Mouse (Mus musculus): ENCODE measurements at regions not wholly inside any gene's neighbourhood (a gene's known extent, or its start where the extent isn't known, plus 50 kb on each side); places are given as distances from the start of the nearest gene placed in this dataset.
"Not testable (repeated sequence)": the region's sequence is repeated elsewhere in the genome, so short reads cannot be mapped to it uniquely, and the experiment has no call there.

- DNase-seq (ENCODE audit: low spot score) = no peak
Measured at GRCm38 (mm10) chr1:80969927-80970326, 106.8 kb upstream of the Nyap2 start.

GRCm38 (mm10) chr1:80969194-80969593 lies 107.6 kb upstream of the Nyap2 start:
- no peak for DNase-seq (ENCODE audit: low spot score)

- DNase-seq (ENCODE audit: low spot score) = no peak
Measured at GRCm38 (mm10) chr1:80965792-80966191, 111.0 kb upstream of the Nyap2 start.

- DNase-seq (ENCODE audit: low spot score) = no peak
Measured at GRCm38 (mm10) chr1:80964376-80964775, 112.4 kb upstream of the Nyap2 start.

- DNase-seq (ENCODE audit: low spot score) = no peak
Measured at GRCm38 (mm10) chr1:80963838-80964237, 112.9 kb upstream of the Nyap2 start.

- DNase-seq (ENCODE audit: low spot score) = no peak
Measured at GRCm38 (mm10) chr1:80950406-80950805, 126.3 kb upstream of the Nyap2 start.

GRCm38 (mm10) chr1:80946049-80946448 lies 130.7 kb upstream of the Nyap2 start:
- not testable (repeated sequence) for DNase-seq (ENCODE audit: low spot score)

- no peak for DNase-seq (ENCODE audit: low spot score)
Measured at GRCm38 (mm10) chr1:80939372-80939771, 137.4 kb upstream of the Nyap2 start.

- no peak for DNase-seq (ENCODE audit: low spot score)
Measured at GRCm38 (mm10) chr1:80899281-80899680, 141.0 kb upstream of the Dock10 start.

- DNase-seq (ENCODE audit: low spot score) = no peak
Measured at GRCm38 (mm10) chr1:80874140-80874849, 116.0 kb upstream of the Dock10 start.

GRCm38 (mm10) chr1:80873596-80873995 lies 115.3 kb upstream of the Dock10 start:
- no peak for DNase-seq (ENCODE audit: low spot score)

- DNase-seq (ENCODE audit: low spot score) = no peak
Measured at GRCm38 (mm10) chr1:80868805-80869204, 110.5 kb upstream of the Dock10 start.

GRCm38 (mm10) chr1:80856981-80857380 lies 98.7 kb upstream of the Dock10 start:
- no peak for DNase-seq (ENCODE audit: low spot score)

GRCm38 (mm10) chr1:80854945-80855656 lies 96.8 kb upstream of the Dock10 start:
- DNase-seq (ENCODE audit: low spot score) = no peak

GRCm38 (mm10) chr1:80854289-80854701 lies 96.0 kb upstream of the Dock10 start:
- DNase-seq (ENCODE audit: low spot score) = peak; percentile 29

GRCm38 (mm10) chr1:80852761-80853160 lies 94.4 kb upstream of the Dock10 start:
- DNase-seq (ENCODE audit: low spot score) = no peak

GRCm38 (mm10) chr1:80830196-80830794 lies 72.0 kb upstream of the Dock10 start:
- no peak for DNase-seq (ENCODE audit: low spot score)

- DNase-seq (ENCODE audit: low spot score) = no peak
Measured at GRCm38 (mm10) chr1:80826383-80826782, 68.1 kb upstream of the Dock10 start.

GRCm38 (mm10) chr1:80823953-80824352 lies 65.6 kb upstream of the Dock10 start:
- no peak for DNase-seq (ENCODE audit: low spot score)

- DNase-seq (ENCODE audit: low spot score) = no peak
Measured at GRCm38 (mm10) chr1:80822185-80822584, 63.9 kb upstream of the Dock10 start.

GRCm38 (mm10) chr1:80812906-80813305 lies 54.6 kb upstream of the Dock10 start:
- DNase-seq (ENCODE audit: low spot score) = no peak

Measured in testis, postnatal 14 days (tissue).